Mouse (Mus musculus) layer of hippocampus, postnatal 14 days (tissue): ENCODE data around the gene Sec63. TPM values are rescaled to one million over a fixed set of nuclear protein-coding genes. Genes with fewer than 3 reads are reported as not detected.

Experiments used
- DNase-seq, 2 experiments: peaks; one replicate each; pipeline ENCODE4 v3.0.0; 2021 to 2022; ENCODE audit warnings: low spot score in 2 of 2, mixed read lengths in 1 of 2
- long read RNA-seq, 2 experiments: library from polyadenylated mRNA; stranded (forward); transcript quantifications; one replicate each; pipeline ENCODE4 v2.0.0; 2021
- total RNA-seq, 2 experiments: library from RNA; stranded (reverse); gene quantifications; 2 replicates each; pipeline ENCODE4 v1.2.3; 2021

Gene Sec63
- total RNA-seq: 10 to 100 TPM; 40.9 to 43.0 TPM
- long read RNA-seq, experiment 1, full-length matches to known transcripts: 35 of 43 reads
- long read RNA-seq, experiment 1, partial matches to known transcripts: 2 of 43 reads
- long read RNA-seq, experiment 1, other reads (novel, unspliced or antisense): 6 of 43 reads
- long read RNA-seq, experiment 2, full-length matches to known transcripts: 20 of 36 reads
- long read RNA-seq, experiment 2, partial matches to known transcripts: 3 of 36 reads
- long read RNA-seq, experiment 2, other reads (novel, unspliced or antisense): 13 of 36 reads

- DNase-seq: peak; percentile 94 to 98
Measured at GRCm38 (mm10) chr10:42760999-42761900, at the start of gene Sec63. Gene Sec63, plus strand, starts transcription at chr10:42761496.

GRCm38 (mm10) chr10:42714676-42715075 is 46.6 kb upstream of the Sec63 start:
- no peak for DNase-seq

- DNase-seq: no peak
Measured at GRCm38 (mm10) chr10:42715366-42716035, 45.8 kb upstream of the Sec63 start.

- no peak for DNase-seq
Measured at GRCm38 (mm10) chr10:42722116-42722515, 39.2 kb upstream of the Sec63 start.

GRCm38 (mm10) chr10:42723275-42724232 is 37.7 kb upstream of the Sec63 start:
- DNase-seq: peak in 1 of 2 experiments; percentile 3

- no peak for DNase-seq
Measured at GRCm38 (mm10) chr10:42729607-42730006, 31.7 kb upstream of the Sec63 start.

GRCm38 (mm10) chr10:42734546-42735060 is 26.7 kb upstream of the Sec63 start:
- peak; percentile 13 to 64 for DNase-seq

- DNase-seq: no peak
Measured at GRCm38 (mm10) chr10:42751813-42752212, 9.5 kb upstream of the Sec63 start.

- no peak for DNase-seq
Measured at GRCm38 (mm10) chr10:42754341-42754740, 7.0 kb upstream of the Sec63 start.

- DNase-seq: no peak
Measured at GRCm38 (mm10) chr10:42759741-42760140, 1.6 kb upstream of the Sec63 start.

GRCm38 (mm10) chr10:42760329-42760728 is 967 bp upstream of the Sec63 start:
- no peak for DNase-seq

- DNase-seq: peak in 1 of 2 experiments; percentile 39
Measured at GRCm38 (mm10) chr10:42761901-42762669, 789 bp downstream of the Sec63 start.

GRCm38 (mm10) chr10:42762670-42763058 is 1.4 kb downstream of the Sec63 start:
- DNase-seq: no peak

GRCm38 (mm10) chr10:42763246-42763645 is 1.9 kb downstream of the Sec63 start:
- no peak for DNase-seq

GRCm38 (mm10) chr10:42765344-42765743 is 4.0 kb downstream of the Sec63 start:
- no peak for DNase-seq

GRCm38 (mm10) chr10:42775450-42775849 is 14.2 kb downstream of the Sec63 start:
- no peak for DNase-seq

- DNase-seq: no peak
Measured at GRCm38 (mm10) chr10:42780753-42781152, 19.5 kb downstream of the Sec63 start.

- no peak for DNase-seq
Measured at GRCm38 (mm10) chr10:42781672-42782071, 20.4 kb downstream of the Sec63 start.

- DNase-seq: no peak
Measured at GRCm38 (mm10) chr10:42800922-42801321, 39.6 kb downstream of the Sec63 start.
